Mouse (Mus musculus) kidney, postnatal 25 days (tissue): ENCODE data around the gene Alkbh7.

Experiments used
- DNase-seq, 2 experiments: peaks; one replicate each; pipeline ENCODE4 v3.0.0; 2021; ENCODE audit warnings: mixed read lengths in 2 of 2

Alkbh7 gene

GRCm38 (mm10) chr17:57031661-57032420, 34.7 kb downstream of the Alkbh7 start:
- DNase-seq = peak; percentile 100

- DNase-seq = no peak
Observed at GRCm38 (mm10) chr17:57032854-57033253, 35.7 kb downstream of the Alkbh7 start.

- no peak for DNase-seq
Observed at GRCm38 (mm10) chr17:57038978-57039377, 41.8 kb downstream of the Alkbh7 start.

- DNase-seq = no peak
Observed at GRCm38 (mm10) chr17:57041554-57041953, 44.4 kb downstream of the Alkbh7 start, which contains the start of gene Slc25a41. Slc25a41 (minus strand) TSS chr17:57041654.

GRCm38 (mm10) chr17:57047406-57047805, 50.3 kb downstream of the Alkbh7 start:
- DNase-seq = no peak

GRCm38 (mm10) chr17:57048816-57049215, 51.7 kb downstream of the Alkbh7 start:
- DNase-seq = no peak
